Mouse (Mus musculus): Measurements from ENCODE around the gene Tmco4.

The Tmco4 gene

DNA sequence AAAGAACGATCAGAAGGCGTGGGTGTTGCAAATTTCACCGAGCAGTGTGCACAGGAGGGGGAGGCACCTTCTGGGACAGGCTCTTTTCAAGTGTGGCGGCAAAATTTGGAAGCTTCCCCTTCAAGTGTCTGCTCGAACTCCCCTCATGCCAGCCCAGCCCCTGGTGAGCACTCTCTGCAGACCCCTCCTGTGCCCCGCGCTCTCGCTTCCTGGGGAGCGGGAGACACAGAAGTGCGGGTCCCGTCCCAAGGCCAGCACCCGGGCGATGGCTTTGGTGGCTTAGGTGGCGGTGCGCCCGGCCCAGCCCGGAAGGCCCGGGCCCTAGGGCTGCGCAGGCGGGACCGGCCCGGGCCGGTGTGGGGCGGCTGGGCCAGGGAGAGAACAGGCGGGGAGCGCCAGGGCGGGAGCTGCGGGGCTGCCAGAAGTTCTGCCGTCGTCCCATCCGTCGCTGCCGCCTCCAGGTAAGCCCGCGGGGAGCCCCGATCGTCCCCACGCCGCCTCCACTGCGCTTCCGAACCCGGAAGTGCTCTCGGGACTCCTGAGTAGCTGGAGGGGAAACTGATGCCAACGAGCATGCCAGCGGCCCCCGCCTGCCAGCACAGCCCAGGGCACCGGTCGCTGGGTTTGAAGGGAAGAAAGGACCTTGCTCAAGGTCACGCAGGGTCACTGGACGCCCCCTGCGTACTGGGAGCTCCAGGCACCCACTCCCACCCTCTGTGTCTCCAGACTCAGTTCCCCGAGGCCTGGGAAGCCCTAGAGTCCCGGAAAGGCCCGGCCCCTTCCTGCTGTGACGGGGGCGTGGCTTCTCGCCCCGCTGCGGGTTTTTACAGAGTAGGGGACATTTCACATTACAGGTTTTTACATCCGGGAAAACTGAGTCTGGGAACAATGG lies at the start of gene Tmco4:
Gene Tmco4 (plus strand): TSS at position 62 of the 892 bp plus-strand sequence.
- DNase-seq = peak; percentile 99

DNA sequence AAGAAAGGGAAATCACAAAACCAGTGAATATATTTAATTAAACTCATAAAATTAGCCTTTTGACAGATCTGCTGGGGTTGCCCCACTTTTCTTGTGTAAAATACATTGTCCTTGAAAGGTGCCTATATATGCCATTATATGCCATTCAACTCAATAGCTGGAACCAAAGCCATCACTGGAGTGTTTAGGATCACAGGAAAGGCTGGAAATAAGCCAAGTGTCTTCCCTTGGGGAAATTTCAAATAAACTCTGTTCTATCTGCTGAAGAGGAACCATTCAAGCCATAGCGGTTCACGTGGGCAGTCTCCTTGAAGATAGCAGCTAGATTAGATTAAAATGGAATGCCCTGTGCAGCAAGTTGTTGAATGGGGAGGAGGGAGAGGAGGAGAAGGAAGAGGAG lies 47.1 kb upstream of the Tmco4 start:
- DNase-seq = no peak

DNA sequence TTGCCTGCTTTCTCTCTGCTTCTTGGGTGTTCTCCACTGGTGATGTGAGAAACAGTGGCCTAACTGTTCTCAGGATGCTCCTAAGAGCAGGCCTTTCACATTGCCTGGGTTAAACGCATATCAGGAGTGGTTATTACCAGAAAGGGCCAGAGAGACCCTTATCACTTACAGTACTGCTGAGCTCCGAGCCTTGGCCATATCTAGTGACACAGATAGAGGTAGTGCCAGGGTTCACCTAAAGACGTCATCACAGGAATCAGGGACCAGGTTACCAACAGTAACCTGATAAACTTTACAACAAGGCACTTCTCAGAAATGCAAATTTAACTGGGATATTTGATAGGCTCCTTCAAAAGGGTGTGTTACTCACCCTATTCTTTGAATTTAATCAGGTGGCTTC lies 38.8 kb upstream of the Tmco4 start:
- no peak for DNase-seq

DNA sequence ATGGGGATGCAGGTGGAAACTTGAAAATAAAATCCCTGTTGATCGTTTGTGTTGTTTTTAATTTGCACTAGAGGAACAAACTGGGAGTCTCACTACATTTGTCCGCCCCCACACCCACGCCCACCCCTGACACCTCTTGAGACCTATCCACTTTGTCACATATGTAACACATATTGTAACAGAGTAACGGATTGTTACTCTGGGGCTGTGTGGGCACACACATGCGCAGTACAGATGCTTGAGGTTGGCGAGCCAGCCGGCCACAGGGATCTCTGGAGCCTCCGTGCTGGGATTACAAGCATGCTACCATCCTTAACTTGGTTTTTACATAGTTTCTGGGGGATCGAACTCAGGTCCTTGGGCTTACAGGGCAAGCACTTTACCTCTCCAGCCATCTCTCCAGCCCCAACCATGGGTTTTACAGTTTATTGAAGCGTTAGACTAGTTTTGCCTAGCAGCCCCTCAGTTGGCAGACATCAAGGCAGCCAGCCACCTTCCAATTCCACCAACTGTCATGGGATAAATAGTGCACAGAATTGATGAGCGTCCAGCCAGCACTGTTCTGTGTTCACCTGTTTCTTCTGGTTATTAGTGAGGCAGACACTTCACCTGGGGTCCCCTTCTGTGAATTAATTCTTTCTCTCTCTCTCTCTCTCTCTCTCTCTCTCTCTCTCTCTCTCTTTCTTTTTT lies 38.1 kb upstream of the Tmco4 start:
- no peak for DNase-seq

DNA sequence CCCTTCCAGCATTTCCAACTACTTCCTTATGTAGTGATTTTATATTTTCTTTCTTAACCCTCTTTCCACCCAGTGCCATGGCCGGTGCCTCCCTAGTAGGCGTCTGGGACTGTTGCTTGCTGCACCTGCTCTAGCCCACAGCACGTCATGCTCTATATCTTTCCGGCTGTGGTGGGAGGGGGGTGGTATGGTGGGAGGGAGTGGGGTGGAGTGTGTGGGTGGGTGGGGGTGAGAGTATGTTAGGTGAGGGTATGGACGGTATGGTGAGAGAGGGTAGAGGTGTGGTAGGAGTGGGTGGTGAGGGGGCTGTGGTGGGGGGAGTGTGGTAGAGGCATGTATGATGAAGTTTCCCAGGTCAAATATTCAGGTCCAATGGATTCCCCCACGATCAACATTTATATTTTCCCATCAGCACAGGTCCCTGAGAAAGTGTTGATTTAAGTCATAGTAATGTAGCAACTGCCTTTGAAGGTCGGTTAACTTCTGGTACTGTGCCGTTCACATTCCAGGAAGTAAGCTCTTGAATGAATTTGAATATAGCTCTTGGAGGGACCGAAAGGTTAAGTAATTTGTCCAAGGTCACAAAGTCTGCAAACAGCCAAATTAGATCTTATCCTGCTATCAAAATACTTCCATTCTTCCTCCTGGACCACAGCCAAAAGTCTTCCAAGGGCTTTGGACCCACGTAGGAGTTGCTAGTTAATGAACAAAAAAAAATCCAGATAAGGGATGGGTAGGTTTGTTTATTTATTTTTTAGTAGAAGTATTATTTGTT lies 34.0 kb upstream of the Tmco4 start:
- no peak for DNase-seq

DNA sequence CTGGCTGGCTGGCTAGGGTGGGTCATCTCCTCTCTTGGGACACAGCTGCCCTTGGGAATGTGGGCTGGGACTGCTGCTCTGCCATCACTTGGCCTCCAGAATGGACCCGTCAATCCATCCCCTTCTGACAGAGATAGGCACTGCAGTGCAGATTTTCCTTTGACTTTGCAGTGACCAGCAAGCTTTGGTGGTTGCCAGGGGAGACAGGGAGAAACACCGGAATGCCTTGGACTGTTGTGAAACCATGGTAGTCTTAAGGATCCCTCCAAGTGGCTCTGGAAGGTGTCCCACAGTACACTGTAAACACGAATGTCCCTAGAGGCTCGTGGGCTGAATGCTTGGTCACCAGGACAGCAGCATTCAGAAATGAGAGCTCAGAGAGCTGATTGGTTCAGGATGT lies 33.2 kb upstream of the Tmco4 start:
- no peak for DNase-seq

DNA sequence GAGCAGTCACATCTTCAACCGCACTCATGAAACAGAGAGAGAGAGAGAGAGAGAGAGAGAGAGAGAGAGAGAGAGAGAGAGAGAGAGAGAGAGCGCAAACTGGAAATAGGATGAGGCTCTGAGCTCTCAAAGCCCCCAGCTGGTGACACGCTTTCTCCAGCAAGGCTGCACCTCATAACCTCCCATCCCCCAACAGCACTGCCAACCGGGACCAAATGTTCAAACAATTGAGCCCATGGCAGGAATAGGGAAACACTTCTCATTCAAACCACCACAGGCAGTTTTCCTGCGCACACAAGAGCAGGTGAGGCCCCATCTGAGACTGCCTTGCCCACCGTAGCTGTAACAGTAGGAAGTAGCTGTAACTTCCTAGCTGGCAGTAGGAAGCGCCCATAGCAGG lies 31.3 kb upstream of the Tmco4 start:
- DNase-seq = no peak

DNA sequence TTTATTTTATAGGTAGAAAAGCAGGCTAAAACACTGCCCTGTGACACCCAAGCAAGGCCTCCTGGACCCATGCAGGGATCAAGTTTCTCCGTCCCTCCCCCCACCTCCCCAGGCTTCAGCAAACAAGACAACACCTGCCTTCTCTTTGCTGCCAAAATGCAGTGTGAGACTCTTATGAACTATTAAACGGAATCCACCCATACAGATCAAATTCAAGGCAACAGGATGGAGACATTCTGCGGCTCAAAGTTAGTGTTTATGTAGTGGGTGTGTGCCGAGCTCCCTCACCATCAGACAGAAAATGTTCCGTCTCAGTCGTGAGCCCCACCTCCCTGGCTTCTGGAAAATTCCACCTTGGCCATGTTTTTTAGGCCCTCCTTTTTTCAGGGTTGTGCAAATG lies 30.7 kb upstream of the Tmco4 start:
- no peak for DNase-seq

DNA sequence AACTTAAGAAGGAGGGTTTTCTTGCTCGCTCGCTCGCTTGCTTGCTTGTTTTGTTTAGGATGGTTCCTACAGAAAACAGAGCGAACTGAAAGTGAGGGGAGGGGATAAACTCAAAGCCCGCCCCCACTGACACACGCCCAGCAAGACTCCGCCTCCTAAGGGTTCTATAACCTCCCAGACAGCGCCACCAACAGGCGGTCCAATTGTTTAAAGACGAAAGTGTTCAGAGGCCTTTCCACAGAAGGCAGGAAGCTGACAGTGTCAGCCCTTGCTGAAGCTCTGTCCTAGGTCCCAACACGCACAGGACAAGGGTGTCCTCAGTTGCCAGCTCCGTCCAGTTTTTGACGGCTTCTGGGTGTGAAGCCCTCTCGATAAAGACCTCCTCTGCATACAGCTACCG lies 29.0 kb upstream of the Tmco4 start:
- peak; percentile 98 for DNase-seq

DNA sequence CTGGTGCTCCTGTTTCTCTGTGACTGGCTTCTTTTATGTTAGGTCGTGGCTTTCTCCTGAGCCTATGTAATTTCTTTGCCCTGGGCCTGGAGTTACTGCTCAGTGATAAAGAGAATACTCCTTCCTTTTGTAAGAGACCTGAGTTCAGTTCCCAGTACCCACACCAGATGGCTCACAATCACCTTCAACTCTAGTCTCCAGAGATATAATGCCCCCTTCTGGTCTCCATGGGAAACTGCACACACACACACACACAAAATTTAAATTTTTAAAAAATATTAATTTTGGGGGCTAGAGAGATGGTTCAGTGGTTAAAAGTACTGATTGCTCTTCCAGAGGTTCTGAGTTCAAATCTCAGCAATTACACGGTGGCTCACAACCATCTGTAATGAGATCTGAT lies 24.4 kb upstream of the Tmco4 start:
- DNase-seq = no peak

DNA sequence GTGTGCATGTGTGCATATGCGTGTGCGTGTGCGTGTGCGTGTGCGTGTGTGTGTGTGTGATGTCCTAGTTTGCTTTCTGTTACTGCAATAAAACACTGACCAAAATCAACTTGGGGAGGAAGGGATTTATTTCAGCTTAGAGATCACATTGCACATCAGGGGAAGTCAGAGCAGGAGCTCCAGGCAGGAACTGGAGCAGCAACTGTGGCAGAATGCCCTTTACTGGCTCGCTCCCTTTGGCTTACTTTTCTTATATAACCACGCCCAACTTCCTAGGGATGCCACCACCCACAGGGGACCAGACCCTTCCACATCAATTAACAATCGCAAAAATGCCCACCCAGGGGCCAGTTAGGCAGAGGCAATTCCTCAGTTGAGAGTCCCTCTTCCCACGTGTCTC lies 14.1 kb upstream of the Tmco4 start:
- no peak for DNase-seq

DNA sequence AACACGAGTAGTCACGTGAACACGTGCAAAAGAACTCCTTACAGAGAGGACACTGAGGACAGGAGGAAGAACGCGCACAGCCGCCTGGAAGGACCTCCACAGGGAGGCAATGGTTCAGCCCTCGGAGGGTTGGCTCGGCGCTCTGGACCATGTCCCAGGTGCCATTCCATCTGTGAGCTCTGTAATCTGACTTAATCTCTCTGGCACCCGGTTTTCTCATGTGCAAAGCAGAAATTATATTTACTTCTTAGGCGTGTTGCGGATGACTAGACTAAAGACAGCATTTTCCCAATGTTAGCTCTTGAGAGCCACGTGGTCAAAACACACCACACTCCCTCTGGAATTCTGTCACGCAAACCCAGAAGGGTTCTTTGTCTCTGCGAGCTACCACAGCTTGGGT lies 13.6 kb upstream of the Tmco4 start:
- no peak for DNase-seq

DNA sequence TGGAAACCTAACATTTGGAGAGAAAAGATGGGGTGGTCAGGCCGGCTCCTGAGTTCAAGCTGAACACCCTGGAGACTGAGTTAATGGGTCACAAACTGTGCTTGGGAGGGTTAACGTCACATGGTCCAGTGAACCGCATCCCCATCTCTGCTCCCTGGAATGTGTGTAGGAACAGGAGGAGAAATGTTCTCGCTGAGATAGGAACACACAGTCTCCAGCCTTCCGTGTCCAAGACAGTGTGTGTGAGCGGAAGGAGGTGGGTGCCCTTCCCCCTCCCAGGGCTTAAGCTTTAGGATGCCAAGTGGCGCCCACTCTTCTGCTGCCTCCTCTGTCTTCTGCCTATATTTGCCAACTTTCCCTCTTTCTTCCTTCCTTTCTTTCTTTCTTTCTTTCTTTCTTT lies 12.8 kb upstream of the Tmco4 start:
- DNase-seq = no peak

DNA sequence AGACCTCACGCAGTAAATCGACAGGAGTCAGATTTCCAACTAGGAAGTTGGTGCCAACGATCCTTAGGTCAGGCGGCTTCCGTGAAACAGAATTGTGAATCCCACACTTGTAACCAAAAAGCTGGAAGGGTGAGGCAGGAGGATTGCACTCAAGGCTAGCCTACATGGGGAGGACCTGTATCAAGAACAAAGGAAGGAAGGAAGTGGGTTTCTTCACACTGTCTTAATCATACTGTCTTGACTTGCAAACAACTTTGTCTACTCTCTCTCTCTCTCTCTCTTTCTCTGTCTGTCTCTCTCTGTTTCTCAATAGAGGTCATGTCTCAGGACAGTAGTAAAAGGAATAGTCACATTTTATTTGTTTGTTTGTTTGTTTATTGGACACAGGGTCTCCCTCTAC lies 10.0 kb upstream of the Tmco4 start:
- no peak for DNase-seq

DNA sequence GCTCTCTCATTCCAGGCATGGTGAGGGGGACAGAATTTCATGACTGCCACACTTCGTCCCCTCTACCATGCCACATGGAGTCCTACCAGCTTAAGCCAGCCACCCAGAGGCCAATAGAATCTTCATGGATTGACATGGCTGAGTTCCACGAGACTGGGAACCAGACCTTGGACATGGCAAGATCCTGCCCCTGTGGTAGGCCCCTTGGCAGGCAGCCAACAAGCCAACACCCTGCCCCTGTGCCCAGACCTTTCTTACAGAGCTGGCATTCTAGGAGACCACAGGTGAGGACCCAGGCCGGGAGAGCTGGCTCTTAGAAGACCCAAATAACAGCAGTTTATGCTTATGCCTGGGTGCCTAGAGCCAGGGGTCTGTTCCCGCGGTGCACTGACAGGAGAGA lies 6.8 kb upstream of the Tmco4 start:
- DNase-seq = no peak

DNA sequence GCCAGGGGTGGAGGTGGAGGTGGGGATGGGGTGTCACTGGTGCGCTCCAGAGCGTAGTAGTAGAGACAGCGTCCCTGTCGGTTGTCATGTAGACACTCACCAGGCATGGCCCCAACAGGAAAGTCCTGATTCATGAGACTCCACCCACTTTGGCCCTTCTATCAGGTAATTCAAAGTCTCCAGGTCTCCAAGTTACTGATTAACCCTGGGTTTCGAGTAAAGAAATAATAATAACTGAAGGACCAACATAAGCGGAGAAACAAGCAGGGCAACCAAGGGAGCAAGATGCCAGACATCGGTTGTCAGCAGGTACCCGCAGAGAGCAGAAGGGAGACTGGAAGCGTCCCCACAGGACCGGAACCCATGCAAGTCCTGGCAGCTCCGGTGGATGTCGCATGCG lies 5.8 kb upstream of the Tmco4 start, which contains the start of gene Rnf186:
Gene Rnf186 (plus strand): TSS at position 247 of the 400 bp plus-strand sequence.
- DNase-seq = no peak

DNA sequence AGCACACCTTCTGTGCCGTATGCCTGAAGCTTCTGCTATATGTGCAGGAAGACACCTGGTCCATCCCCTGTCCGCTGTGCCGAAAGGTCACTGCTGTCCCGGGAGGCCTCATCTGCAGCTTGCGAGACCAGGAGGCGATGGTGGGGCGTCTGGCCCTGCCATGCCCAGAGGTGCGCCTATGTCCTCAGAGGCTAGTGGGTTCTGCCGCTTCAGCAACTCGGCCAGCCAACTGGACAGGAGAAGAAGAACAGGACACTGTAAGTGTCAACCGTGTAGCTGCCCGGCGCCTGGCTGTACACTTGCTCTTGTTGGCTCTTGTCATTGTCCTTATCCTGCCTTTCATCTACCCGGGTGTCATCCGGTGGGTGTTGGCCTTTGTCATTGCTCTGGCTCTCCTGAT lies 5.2 kb upstream of the Tmco4 start:
- no peak for DNase-seq

DNA sequence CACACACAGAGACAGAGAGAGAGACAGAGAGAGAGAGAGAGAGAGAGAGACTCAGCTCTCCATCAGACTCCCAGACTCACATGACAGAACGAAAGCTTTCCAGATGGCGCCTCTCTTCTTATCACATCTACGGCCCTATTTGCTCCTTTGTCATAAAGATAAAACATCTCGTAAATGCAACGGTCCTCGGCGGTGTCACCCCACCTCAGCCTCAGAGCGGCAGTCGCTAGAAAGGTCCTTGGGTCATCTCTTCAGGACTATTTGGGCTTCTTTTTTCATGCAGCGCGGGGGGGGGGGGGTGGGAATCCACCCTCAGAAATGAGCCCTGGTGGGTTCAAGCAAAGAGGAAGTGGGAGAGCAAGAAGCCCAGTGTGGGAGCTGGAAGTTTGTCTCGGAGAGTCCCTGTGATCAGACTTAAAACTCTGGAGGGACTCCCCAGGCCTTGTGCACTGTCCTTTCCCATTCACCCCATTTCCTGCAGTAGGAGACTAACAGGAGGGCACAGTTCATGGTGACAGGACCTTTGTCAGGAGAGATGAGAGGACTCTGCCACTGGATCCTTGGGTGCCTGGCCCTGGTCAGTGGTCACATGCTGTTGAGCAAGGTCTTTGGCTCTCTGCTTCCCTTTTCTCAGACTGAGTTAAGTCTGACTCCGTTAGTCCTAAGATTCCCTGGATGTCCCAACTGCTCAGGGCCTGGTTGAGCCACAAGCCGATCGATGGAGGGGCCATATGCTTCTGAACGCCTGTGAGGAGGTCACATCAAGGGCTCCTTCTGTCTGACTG lies 3.7 kb upstream of the Tmco4 start:
- DNase-seq = no peak

DNA sequence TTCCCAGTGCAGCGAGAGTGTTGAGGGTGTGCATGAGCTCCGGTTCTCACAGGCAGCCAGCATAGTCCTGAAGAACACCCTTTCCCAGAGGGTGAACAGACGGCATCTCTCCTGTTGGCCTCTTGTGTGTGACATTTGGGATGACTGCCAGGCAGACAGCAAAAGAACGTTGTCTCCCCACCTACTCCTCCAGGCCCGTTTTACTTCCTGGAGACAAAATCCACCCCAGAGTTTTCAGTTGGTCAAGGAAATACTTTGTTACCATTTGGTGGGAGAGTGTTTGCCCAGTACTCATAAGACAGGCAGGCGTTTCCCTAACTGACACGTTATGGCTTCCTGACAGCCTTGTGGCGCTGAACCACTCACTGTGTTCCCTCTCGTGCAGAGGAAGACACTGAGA lies 3.0 kb upstream of the Tmco4 start:
- no peak for DNase-seq

DNA sequence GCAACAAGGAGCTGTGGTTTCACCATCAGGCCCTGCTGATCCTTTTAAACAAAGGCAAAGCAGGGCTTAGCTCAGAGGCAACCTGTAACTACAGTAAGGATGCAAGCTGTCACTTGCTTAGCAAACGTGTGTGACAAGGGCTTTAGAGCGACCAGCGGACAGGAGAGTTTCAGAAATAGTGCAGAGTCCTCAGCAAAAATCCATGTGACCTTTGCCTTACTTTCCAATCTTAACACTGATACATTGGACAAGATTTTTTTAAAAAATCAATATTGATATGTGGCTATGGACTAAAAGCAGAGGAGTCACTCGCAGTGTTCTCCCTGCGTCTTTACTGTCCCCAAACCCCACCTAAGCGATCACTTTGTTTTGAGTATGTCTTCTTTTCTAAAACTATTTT lies 1.3 kb upstream of the Tmco4 start:
- no peak for DNase-seq

DNA sequence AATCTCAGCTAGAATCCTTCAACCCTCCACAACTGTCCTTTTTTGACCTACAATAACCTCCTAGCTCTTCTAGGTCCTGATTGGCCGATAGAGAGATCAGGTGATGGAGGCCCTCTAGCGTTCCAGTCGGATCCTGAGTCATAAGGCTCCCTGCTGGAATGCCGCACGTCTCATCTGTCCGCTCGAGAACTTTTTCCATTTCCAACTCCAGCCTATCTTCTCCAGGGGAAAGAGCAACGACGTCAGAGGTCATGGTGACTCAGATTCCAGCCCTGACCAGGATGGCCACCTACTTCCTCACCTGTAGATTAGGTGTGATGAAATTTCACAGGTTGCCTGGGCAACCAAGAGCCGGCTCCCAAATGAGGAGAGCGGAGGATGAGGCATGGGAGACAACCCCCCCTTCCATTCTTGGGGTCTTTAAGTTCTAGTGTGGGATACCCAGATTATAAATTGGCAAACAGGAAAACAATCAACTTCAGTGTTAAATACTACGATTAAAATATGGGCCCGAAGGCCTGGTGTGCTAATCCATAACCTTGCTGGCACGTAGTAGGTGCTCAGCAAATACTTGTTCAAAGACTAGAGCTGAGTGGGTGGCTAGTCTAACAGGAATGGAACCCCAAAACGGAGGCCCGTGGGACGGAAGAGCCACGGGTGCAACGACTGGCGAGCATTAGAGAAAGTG lies 405 bp upstream of the Tmco4 start:
- peak; percentile 99 for DNase-seq

DNA sequence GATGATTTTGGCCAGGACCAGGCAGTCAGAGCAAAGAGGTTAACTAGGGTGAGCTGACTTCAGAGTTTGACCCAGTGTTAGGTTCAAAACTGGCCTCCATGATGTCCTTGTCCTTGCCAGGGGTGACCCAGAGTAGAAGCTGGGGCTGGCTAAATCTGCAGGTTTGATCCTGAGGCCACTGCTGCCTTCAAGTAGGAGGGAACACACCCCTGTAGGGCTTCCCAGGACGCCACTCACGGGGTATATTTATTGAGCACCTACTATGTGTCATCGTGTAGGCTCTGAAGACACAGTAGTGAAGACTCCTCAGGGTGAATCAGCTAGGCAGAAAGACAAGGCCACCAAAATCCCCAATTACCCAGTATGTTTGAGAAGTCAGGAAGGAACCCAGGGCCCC lies 1.0 kb downstream of the Tmco4 start:
- no peak for DNase-seq
